Mouse (Mus musculus) cerebellum, adult 9-11 months (tissue): Measurements from ENCODE around the gene Snrpd3.

ENCODE experiments used
- DNase-seq: peaks from one replicate; pipeline ENCODE4 v3.0.0; 2022

The Snrpd3 gene

DNA sequence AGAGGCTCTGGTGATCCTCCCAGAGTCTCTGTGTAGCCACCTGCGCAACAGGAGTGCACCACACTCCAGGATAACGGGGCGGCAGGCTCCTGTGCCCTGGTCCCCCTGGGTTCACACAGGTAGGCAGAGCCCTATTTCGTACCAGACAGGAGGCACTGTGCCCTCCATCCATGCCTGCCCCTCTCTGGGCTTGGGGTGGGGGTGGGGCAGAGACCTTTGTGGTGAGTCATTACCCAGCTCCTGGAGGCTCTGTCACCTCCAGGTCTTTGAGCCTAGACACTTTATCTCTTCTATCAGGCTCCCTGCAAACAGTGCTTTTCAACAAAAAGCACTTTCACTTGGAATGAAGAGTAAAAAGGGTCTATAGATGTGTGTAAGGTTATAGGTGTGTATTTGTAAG is 51.5 kb downstream of the Snrpd3 start:
- DNase-seq, result no peak

GRCm38 (mm10) chr10:75570981-75571657 is 53.8 kb downstream of the Snrpd3 start:
- DNase-seq, result no peak

DNA sequence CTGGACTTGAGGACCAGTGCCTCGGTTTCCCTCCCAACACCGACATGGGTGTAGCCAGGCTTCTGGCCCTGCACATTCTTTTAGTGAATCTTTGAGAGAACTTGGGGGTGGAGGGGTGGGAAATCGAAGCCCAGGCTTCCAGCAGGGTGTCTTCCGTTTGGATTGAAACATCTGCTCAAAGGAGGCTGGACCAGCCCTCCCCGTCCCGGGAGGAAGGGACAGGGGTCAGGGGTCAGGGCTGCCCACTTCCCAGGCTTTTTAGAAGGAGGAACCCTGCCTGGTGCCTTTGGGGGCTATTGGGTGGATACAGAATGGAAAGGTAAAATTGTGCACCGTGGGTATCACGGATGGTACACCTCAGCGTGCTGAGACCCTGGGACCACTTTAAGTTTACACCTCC is 54.6 kb downstream of the Snrpd3 start:
- no peak for DNase-seq

DNA sequence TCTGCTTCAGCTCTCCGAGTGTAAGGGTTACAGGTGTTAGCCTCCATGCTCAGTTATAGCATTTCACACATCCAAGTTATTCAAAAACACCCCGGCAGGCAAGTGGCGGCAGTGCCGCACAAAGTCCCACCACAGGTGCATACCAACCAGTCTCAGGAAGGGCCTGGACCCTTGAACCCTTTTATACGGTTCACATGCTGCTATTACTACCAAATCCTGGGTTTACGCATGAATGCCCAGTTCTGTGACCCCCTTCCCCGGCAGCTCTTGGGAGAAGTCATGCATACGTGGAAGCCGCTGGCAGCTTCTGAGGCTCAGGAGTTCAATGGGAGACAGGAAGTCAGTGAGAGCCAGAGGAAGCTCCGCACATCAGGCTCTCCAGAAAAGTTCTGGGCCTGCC is 55.8 kb downstream of the Snrpd3 start:
- no peak for DNase-seq

- DNase-seq, result no peak
Measured at GRCm38 (mm10) chr10:75573965-75574364, 56.6 kb downstream of the Snrpd3 start.

DNA sequence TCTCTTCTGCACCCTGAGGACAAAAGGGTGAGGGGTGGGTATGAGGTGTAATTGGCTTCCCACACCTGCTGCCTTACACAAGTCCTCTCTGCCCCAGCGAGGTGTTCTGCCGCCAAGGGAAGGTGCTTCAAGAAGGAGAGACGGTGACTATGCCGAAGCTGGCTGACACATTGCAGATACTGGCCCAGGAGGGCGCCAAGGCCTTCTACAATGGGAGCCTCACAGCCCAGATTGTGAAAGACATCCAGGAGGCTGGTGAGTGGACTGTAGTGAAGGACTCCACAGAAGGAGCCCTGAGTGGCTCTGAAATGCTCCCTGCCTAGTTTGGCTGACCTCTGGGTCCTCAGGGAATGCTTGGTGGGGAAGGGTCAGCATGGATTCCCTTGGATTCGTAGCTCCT is 61.8 kb downstream of the Snrpd3 start:
- no peak for DNase-seq

- peak; percentile 79 for DNase-seq
Measured at GRCm38 (mm10) chr10:75585876-75586552, 68.7 kb downstream of the Snrpd3 start.

DNA sequence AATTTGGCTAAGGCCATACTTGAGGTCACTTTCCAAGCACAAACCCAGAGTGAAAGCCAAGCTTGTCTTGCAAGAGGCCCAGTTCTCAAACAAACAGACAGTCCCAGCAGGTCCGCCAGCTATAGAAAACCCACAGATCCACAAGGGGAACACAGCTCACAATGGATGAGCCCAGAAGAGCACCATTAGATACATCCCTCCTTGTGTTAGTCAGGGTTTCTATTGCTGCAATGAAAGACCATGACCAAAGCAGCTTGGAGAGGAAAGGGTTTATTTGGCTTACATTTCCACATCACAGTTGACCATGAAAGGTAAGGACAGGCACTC is 69.2 kb downstream of the Snrpd3 start:
- no peak for DNase-seq
